Mouse (Mus musculus): Measurements from ENCODE around the gene Swsap1. TPM values are rescaled to one million over a fixed set of nuclear protein-coding genes. Genes with fewer than 3 reads are reported as not detected.

Swsap1 gene
- 1 to 10 TPM; 5.8 to 7.4 TPM for total RNA-seq (2021)

GRCm38 (mm10) chr9:21955570-21956281, at the start of gene Swsap1:
Swsap1 (plus strand) TSS chr9:21955755.
- DNase-seq (ENCODE audit: low spot score) = peak; percentile 97
- intact Hi-C loops (cut with DNase I) = loop anchor here (2.0 kb wide), 1 partner anchor 47 kb away; the partner anchor contains the start of genes Ccdc151 and Prkcsh

DNA sequence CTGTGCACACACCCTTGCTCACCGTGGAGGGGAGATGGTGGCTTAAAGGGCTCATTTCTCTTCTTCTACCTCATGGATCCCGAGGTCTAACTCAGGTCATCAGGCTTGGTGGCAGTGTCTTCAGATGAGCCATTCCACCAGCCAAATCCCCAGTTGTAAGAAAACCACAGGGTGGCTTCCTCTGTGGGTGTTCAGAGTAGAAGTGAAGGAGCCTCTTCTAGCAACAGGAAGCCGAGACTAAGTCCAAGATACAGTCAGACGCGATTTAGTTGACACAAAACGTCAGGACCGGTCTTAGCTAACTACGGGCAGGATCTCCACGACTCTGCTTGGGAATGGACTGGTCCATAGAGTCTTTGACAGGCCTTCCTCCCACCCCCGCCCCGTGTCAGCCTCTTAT, 47.3 kb upstream of the Swsap1 start:
- DNase-seq (ENCODE audit: low spot score) = no peak
- intact Hi-C loops (cut with DNase I) = no loop called here

DNA sequence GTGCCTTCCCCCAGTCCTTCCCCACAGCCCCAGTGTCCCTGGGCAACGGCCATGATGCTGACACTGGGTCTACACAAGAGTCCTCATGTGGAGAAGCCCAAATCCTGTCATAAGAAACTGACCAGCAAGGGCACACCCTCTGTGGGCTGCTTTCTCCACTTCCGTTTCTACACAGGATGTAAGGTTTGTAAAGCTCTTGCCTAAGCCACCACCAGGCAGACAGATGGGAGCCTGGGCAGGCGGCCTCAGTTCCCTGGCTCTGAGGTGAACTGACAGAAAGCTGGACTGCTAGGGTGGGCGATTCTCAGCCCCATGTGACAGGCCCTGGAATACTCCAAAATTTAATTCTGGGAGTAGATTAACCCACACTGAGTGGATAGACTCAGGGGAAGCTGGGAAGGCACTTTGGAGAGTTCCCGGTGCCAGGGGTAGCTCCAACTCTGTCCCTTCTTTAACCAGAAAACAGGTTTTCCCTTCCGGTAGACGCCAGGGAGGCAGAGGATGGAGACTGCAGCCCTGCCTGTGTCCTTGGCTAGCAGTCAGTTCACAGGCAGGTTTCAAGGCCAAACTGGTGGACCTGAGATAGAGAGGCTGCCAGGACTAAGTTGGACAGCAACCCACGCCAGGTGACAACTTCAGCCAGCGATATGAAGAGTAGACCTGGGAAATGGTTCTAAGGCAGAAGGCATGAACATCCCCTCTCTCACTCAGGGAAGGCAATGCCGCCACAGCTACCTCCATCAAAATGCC, 45.9 kb upstream of the Swsap1 start:
- intact Hi-C loops (cut with DNase I) = no loop called here
- no peak for DNase-seq (ENCODE audit: low spot score)

DNA sequence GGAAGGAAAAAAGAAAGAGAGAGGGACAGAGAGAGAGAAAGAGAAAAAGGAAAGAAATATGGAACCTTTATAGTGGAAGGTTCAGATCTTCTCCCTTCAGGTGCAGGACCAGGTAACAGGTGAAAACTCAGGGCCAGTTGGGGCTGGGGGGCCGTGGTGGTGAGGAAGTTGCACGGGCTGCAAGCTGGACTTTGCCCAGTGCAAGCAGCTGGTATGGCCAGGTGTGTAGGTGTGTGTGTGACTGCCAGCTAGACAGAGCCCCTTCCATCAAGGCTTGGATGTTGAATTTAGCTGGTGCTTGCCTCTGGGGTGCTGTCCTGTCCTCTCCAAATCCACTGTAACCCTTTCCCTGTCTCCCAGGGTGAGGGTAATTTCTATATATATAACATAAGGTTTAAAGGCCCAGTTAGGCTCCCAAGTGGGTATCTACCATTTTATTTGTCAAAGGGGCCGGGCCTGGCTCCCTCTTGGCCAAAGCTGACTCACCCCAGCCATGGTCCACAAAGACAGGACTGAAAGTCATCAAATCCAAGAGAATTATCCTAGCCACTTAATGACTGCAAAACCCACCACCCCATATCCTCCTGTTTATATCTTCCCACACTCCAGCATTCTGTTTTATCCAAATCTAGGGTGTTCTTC, 38.6 kb upstream of the Swsap1 start:
- intact Hi-C loops (cut with DNase I) = no loop called here
- no peak for DNase-seq (ENCODE audit: low spot score)

GRCm38 (mm10) chr9:21917493-21918034, 38.0 kb upstream of the Swsap1 start:
- intact Hi-C loops (cut with DNase I) = no loop called here
- no peak for DNase-seq (ENCODE audit: low spot score)

DNA sequence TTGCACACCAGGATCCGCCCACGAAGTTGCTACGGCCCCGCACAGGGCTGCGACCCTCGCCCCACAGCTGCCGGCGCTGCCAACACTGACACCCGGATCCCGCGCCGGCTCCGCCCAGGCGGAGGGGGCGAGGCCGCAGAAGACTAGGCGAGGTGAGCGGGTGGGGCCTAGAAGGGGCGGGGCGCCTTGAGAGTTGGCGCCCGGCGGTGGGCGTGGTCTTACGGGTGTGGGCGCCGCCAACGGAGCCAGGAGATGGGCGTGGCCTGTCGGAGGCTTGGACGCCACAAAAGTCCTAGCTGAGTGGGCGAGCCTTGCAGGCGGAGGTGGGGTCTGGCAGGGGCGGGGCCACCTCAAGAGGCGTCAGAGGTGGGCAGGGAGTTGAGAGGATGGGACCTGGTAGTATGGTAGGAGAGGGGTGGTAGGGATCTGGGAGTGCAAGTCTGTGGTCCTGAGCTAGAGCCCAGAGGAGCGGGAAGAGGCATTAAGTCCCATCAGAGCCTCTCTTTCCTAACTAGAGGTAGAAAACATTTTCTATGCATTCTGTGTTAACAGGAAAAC, 37.4 kb upstream of the Swsap1 start, which contains the start of gene Rab3d:
Rab3d (minus strand) TSS at position 158 of the 558 bp plus-strand sequence.
- intact Hi-C loops (cut with DNase I) = no loop called here
- peak; percentile 91 for DNase-seq (ENCODE audit: low spot score)

- DNase-seq (ENCODE audit: low spot score) = no peak
- intact Hi-C loops (cut with DNase I) = no loop called here
Measured at GRCm38 (mm10) chr9:21918692-21919384, 36.7 kb upstream of the Swsap1 start.

GRCm38 (mm10) chr9:21923036-21923435, 32.5 kb upstream of the Swsap1 start:
- intact Hi-C loops (cut with DNase I) = no loop called here
- no peak for DNase-seq (ENCODE audit: low spot score)

GRCm38 (mm10) chr9:21923490-21924098, 32.0 kb upstream of the Swsap1 start:
- intact Hi-C loops (cut with DNase I) = no loop called here
- no peak for DNase-seq (ENCODE audit: low spot score)

DNA sequence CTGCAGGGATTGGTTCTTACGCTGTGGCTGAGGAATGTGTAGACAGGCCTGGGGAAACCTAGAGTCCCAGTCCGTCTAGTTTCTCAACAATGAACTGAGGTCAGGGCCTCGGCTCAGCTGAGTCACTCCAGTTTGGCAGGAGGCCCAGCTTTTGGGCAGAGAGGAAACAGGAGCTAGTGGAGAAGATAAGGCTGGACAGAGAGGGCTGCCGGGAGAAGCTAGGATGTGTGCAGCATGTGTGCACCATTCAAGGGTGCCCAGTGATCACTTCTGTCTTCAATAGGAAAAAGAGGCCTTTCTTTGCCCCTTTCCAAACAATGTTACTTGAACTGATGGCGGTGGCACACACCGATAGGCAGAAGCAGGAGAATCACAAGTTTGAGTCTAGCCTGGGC, 31.5 kb upstream of the Swsap1 start:
- peak; percentile 90 for DNase-seq (ENCODE audit: low spot score)
- intact Hi-C loops (cut with DNase I) = no loop called here

- no peak for DNase-seq (ENCODE audit: low spot score)
- intact Hi-C loops (cut with DNase I) = no loop called here
Measured at GRCm38 (mm10) chr9:21925034-21925433, 30.5 kb upstream of the Swsap1 start.

- intact Hi-C loops (cut with DNase I) = no loop called here
- DNase-seq (ENCODE audit: low spot score) = no peak
Measured at GRCm38 (mm10) chr9:21925506-21925905, 30.0 kb upstream of the Swsap1 start.

- no peak for DNase-seq (ENCODE audit: low spot score)
- intact Hi-C loops (cut with DNase I) = no loop called here
Measured at GRCm38 (mm10) chr9:21926155-21926554, 29.4 kb upstream of the Swsap1 start.

DNA sequence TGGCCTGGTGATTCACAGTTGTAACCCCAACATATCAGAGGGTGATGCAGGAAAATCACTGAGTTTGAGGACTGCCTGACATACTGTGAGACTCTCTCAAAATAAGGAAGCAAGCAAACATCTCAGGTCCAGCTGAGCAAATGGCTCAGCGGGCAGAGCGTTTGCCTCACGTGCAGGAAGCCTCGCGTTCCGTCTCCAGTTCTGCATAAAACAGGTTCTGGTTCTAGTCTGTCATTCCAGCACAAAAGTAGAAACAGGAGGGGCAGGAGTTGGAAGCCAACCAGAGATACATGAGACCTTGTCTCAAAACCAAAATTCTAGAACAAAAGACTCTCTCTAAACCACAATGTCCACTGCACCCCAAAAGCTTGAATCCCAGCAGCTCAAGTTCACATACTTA, 28.8 kb upstream of the Swsap1 start:
- intact Hi-C loops (cut with DNase I) = no loop called here
- no peak for DNase-seq (ENCODE audit: low spot score)

DNA sequence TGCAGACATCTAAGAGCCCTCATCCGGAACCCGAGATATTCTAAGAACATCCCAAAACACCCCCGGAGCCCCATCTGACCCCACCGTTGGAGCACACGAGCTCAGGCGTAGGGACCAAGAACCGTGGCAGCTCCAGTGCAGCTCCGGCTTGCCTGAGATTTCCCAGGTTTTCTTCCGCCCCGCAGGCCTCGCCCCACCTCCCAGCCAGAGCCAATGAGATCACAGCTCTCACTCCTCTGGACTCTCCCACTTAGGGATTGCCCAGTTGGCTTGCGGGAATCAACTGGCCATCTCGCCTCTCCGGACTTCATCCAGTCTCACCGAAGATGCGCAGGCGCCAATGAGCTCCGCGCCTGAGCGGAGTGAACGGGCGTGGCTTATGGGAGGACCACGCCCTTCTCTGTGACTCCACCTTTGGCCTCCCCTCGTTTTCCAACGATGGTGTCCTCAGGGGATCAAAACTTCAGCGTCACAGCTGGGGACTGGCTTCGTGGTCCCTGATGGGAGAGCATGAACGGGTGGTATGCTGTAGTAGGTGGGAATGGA, 28.3 kb upstream of the Swsap1 start, which contains the start of the genes Ccdc159 and Tmem205:
Ccdc159 (plus strand) TSS at position 264 of the 546 bp plus-strand sequence.
Tmem205 (minus strand) TSS at position 349 of the 546 bp plus-strand sequence.
- DNase-seq (ENCODE audit: low spot score) = peak; percentile 94
- intact Hi-C loops (cut with DNase I) = no loop called here

DNA sequence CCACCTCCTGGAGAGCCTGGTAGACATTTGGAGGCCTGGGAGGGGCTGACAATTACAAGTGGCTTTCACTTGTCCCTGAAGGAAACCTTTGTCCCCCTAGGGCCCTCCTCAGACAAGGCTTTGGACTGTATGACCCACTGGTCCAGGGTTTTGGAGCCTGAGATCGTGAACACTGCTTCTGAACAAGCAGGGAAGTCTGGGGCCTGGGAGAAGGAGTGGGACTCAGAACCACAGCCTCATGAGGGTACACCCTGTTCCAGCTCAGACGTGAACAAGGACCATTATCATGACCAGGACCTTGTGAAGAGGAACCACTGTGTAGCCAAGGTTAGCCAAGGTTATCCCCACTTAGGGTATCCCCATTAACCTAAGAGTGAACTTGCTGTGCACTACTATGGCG, 26.3 kb upstream of the Swsap1 start:
- intact Hi-C loops (cut with DNase I) = no loop called here
- no peak for DNase-seq (ENCODE audit: low spot score)

DNA sequence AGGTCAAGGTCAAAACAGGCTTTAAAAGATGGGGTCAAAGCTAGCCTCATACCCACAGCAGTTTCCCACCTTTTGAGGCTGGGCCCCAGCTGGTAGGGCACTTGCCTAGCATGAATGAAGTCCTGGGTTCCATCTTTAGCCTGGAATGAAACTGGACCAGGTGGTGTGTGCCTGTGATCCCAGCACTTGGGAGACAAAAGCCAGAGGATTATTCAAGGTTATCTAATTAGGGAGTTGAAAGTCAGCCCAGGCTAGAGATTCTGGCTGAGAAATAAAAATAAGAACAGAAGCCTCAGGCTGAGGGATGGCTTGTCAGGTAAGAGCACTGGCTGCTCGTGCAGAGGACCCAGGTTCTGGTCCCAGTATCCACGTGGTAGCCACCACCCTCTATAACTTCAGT, 23.5 kb upstream of the Swsap1 start:
- no peak for DNase-seq (ENCODE audit: low spot score)
- intact Hi-C loops (cut with DNase I) = no loop called here

GRCm38 (mm10) chr9:21932445-21933137, 23.0 kb upstream of the Swsap1 start:
- DNase-seq (ENCODE audit: low spot score) = no peak
- intact Hi-C loops (cut with DNase I) = no loop called here

Measured in heart, postnatal 25 days (tissue).